Mouse (Mus musculus) G1E-ER4 (cell line): Measurements from ENCODE around the gene Tspyl4. TPM values are rescaled to one million over a fixed set of nuclear protein-coding genes. Genes with fewer than 3 reads are reported as not detected.

Experiments
- GATA1 ChIP-seq: IDR thresholded peaks from one replicate; pipeline ENCODE4 v1.8.0; 2012; ENCODE audit warnings: low read length, inconsistent platforms
- polyA plus RNA-seq: library from polyadenylated mRNA; stranded (reverse); fragments of >175 nt; gene quantifications from 2 replicates; pipeline ENCODE4 v1.2.3, GENCODE M21; 2012

The Tspyl4 gene
- polyA plus RNA-seq, 1 experiment = 0.17 TPM

DNA sequence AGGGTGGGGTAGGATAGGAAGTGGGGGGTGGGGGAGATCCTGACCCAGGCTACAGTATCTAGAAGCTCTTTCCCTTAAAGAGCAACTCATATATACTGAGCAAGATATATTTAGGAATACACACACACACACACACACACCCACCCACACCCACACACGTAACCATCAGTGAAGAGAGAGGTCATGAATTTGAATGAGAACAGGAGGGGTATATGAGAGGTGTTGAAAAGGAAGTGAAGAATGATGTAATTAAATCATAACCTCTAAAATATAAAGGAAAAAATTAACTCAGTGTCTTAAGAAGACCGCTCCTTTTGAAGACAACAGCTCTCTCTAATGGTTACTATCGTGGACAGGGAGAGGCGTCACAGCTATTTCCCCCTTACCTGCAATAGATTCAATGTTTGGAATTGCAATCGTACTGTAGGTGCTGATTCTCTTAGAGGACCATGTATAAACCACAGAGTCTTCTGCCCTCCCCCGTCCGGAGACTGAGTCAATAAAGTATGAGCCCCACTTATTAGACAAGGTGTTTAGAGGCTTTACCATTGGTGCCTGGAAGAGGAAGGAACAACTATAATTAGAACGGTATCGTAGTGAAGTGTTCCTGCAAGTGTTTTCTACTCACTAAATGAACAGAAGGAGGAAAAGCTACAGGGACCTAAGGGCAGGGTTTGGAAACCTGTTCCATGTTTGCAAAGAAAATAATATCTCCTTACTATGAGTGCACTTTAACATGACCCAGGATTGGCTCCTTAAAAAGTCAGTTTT is 12.9 kb downstream of the Tspyl4 start:
- TF ChIP-seq GATA1 = no peak

DNA sequence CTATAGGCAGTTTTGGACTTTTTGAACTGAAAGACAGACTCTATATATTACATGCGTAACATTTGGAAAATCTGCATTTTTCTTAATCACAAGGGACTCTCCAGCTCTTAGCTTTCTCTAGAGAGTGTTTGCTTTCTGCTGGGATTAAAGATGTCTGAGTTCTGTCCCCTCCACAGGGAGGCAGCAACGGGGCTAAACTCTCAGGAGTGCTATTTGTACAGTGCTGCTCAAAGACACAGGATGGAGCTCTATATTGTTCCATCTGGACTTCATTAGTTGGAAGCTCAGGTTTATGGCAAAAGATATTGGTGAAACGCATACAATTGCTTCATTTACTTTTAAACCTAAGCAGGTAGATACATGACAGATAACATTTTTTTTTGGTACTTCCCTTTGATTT is 15.3 kb downstream of the Tspyl4 start:
- no peak for TF ChIP-seq GATA1

DNA sequence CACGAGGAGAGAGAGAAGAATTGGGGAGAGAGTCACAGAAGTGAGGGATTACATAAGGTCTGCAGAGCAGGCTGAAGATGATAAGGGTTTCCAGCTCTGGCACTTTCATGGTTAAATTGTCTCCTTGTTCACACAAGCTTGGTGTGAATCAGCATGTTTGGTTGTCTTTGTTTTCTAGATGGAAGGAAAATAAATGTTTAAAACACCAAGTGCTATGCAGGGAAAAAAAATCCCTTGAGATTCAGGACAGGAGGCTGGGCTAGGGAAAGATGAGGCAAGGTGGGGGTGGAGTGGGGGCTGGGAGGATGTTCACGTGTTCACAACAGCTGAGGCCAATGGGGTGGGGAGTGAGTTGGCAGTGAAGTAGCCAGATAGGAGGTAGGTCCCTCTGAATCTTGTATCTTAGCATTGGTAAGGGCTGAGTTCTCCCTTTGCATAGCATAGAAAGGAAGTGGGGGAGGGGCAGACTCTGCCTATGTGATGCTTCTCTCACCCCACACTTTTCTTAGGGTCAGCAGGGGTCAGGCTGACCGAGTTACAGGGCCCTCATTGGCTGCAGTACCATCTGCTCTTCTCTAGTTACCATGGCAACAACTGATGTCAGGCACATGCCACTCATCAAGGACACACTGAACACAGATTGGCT is 19.5 kb downstream of the Tspyl4 start:
- no peak for TF ChIP-seq GATA1

DNA sequence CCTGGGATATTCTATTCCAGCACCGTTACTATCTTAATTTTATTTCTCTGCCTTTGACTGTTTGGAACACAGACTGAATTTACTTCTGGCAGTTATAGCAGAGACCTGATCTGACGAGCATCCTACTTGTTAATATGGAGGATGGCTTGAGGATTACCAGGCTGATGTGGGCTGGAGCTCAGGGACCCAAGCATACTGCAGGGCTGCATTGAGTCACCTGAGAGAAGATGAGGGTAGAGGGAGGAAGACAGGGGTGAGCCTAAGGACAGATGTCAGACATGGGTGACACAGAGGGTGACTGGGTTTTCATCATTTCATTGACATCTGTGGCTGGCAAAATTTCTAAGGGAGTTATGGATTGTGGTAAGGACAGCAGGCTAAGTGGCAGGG is 20.0 kb downstream of the Tspyl4 start:
- no peak for TF ChIP-seq GATA1

DNA sequence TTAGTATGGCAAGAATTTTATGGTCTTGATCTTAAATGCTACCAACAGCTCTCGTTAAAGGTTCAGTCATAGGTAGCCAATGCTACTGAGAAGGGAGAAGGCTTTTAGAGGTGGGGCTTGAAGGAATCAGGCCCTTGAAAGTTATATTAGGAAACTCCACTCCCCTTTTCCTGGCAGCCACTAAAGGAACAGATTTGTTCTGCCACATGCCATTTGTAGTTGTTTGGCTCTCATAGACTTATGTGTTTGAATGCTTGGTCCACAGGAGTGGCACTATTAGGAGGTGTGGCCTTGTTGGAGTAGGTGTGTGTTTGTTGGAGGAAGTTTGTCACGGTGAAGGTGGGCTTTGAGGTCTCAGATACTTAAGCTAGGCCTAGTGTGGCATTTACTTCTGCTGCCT is 23.6 kb downstream of the Tspyl4 start:
- no peak for TF ChIP-seq GATA1

DNA sequence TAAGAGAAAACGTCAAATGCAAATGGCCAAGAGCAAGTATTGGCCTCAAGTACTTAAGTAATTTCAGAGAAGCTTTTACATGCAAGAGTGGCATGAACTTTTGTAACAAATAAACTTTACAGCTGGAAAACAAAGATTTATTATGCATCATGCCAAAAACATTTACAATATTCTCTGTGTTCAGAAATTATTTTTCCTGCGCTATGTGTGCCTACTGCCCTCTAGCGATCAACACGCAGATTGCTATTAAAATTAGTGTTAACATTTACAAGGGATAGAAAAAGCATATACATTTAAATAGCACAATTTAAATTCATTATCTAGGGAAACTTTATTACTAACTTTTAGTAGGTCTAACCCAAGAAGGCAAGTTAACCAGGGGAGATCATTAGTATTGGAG is 29.5 kb downstream of the Tspyl4 start:
- no peak for TF ChIP-seq GATA1

DNA sequence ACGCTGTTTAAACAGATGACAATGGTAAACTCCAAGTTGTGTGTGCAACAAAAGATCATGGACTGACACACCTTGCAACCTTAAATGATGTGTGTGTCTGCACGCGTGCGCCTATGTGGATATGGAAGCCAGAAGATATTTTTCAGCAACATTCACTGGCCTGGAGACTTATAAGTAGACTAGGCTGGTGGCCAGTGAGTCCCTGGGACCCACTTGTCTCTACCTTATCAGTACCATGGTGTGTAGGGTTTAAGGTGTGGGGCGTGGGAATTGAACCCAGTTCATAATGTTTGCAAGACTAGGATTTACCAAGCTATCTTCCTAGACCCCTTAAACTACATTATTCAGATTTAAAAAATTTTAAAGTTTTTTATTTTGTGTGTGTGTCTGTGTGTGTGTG is 29.9 kb downstream of the Tspyl4 start:
- TF ChIP-seq GATA1 = no peak

DNA sequence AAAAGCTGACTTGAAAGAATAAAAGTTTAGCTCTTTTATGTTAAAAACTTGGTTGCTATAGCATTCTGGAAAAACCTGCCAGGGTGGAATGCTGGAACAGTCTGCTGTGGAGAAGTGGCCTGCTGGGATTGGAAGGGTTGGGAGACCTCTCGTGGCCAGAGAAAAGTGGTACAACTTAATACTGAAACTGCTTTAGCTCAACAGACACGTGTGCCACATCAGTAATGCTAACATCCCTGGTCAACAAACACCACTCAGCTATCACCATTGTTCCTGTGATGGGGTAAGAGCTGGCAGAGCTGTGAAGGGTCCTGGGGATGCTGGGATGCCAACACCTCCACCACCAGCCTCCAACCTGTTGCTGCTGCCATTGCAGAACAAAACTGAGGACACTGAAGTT is 31.1 kb downstream of the Tspyl4 start:
- TF ChIP-seq GATA1 = no peak

DNA sequence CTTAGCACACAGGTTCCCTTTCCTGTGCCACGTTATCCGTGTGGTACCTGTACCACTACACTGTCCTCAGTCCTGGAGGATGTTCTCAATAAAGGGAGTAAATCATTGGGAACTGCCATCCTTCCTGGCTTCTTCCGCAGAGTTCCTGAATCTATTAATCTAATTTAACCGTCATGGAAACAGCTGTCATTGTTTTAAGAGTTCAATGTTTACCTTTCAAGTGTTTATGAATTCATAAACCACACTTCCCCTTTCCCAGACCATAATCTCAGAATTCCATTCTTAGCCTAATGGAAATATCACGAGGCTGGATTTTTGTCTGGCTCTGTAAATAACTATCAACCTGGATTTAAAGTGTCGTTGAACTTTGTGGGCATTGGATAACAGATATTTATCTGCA is 43.8 kb downstream of the Tspyl4 start:
- TF ChIP-seq GATA1 = no peak

DNA sequence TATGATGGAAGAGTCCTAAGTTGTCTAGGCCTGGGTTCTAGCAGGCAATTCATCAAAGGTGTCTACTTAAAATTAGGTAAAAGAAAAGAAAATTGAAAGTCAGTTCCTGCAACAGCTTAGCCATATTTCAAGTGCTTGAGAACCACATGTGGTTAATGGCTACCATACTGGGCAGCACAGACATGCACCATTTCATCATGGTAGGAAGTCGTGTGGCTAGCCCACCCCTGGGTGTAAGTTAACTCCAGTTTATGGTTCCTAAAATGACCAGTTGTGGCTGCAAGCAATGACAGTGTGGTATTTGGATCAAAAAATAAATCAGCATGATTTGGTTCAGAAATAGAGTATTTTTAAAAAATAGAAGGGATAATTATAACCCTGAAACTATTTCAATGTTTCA is 44.6 kb downstream of the Tspyl4 start:
- TF ChIP-seq GATA1 = no peak

Other genes with a start within 250 kb of the Tspyl4 start
- gene Calhm5, start 200.9 kb upstream of the Tspyl4 start, polyA plus RNA-seq = not detected in 2 replicates
- gene Calhm6, start 169.5 kb upstream of the Tspyl4 start, polyA plus RNA-seq = not detected in 2 replicates
- not detected in 2 replicates for gene Dse, start 89.7 kb upstream of the Tspyl4 start, polyA plus RNA-seq
- 19.5 and 26.6 TPM in 2 replicates for gene Tspyl1, start 15.3 kb upstream of the Tspyl4 start, polyA plus RNA-seq
- not detected in 2 replicates for gene Col10a1, start 92.5 kb downstream of the Tspyl4 start, polyA plus RNA-seq
- gene Nt5dc1, start 121.1 kb downstream of the Tspyl4 start, polyA plus RNA-seq = 3.4 and 5.0 TPM in 2 replicates
- gene Frk, start 186.0 kb downstream of the Tspyl4 start, polyA plus RNA-seq = not detected in 2 replicates